Mouse (Mus musculus) lung, adult 2 months (tissue): ENCODE measurements around the gene Csrnp1. TPM values are rescaled to one million over a fixed set of nuclear protein-coding genes. Genes with fewer than 3 reads are reported as not detected.

Source experiments
- DNase-seq: peaks from one replicate; pipeline ENCODE4 v3.0.0; 2022
- H3K4me1 ChIP-seq: fragments of 200-500 bp; 2 replicates; pipeline ENCODE4 v1.6.1; 2011; ENCODE audit warnings: low read length; ENCODE audit not compliant: control insufficient read depth, insufficient read depth
- H3K4me3 ChIP-seq: fragments of 200-500 bp; replicated peaks from 2 replicates; pipeline ENCODE3; 2011; ENCODE audit warnings: low read depth, mild to moderate bottlenecking, control low read depth, low read length; ENCODE audit errors: extremely low read depth
- CTCF ChIP-seq: fragments of 200-500 bp; IDR thresholded peaks from 2 replicates; pipeline ENCODE4 v1.5.1; 2011; ENCODE audit warnings: mild to moderate bottlenecking, low read length, control low read depth; ENCODE audit not compliant: insufficient read depth
- POLR2A ChIP-seq: fragments of 200-500 bp; IDR thresholded peaks from 2 replicates; pipeline ENCODE4 v1.6.1; 2011; ENCODE audit warnings: low read depth, mild to moderate bottlenecking, control low read depth, low read length, borderline replicate concordance; ENCODE audit errors: extremely low read depth
- WGBS: fragments of 180-500 bp; shearing (Covaris S2); methylation state at CpG from one replicate; pipeline ENCODE4 v1.1.7; 2018; 5-methylcytosine and 5-hydroxymethylcytosine counted together
- polyA plus RNA-seq: library from polyadenylated mRNA; depleted of rRNA; stranded (reverse); fragments of >200 nt; gene quantifications from 2 replicates; pipeline ENCODE4 v1.2.3, GENCODE M21; 2012

Gene Csrnp1
- polyA plus RNA-seq, 1 experiment: 53.3 TPM

DNA sequence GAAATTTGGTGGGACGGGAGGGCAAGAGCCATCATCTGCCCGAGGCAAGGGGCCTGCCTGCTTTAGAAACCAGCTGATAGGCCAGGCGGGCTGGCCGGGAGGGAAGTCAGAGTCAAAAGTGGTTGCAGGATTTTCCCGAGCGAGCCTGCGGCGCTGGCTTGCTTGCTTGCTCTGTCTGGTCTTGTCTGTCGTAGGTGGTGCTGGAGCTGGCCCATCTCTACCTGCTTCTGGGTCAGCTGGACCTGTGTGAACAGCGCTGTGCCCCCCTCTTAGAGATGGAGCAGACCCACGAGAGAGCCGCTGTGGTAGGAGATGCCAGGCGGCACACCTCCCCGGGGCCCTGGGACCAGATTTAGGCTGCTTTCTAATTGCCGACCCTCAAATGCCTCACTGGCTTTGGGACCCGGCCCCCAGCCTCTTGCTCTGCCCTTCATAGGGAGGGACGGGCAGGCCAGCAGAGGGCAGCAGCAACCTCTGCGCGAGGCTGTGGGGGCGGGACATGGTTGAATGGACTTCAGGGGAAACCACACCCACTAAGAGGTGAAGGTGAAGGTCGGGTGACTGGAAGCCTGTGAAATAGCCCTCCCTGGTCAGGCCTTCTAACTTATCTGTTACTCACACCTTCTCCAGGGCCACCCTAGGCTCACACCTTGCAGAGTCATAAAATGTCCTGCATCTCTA, 21.3 kb downstream of the Csrnp1 start:
- peak; percentile 68 for TF ChIP-seq CTCF
- TF ChIP-seq POLR2A: no peak
- DNase-seq: peak; percentile 81
- peak overlapping the region; percentile 15 for H3K4me3 ChIP-seq
- 22% methylated on average over 21 of the region's 21 CpGs for WGBS
- 0 out of 2 replicates have a peak, but pooled peaks cover 2% of the 10 kb centered on the region for H3K4me1 ChIP-seq

- no peak overlapping the region for H3K4me3 ChIP-seq
- TF ChIP-seq CTCF: no peak
- TF ChIP-seq POLR2A: no peak
- H3K4me1 ChIP-seq: 0 out of 2 replicates have a peak, but pooled peaks cover 2% of the 10 kb centered on the region
- WGBS: 63% methylated on average over 4 of the region's 4 CpGs
- no peak for DNase-seq
These were observed 22.2 kb downstream of the Csrnp1 start for GRCm38 (mm10) chr9:119962216-119962615.

DNA sequence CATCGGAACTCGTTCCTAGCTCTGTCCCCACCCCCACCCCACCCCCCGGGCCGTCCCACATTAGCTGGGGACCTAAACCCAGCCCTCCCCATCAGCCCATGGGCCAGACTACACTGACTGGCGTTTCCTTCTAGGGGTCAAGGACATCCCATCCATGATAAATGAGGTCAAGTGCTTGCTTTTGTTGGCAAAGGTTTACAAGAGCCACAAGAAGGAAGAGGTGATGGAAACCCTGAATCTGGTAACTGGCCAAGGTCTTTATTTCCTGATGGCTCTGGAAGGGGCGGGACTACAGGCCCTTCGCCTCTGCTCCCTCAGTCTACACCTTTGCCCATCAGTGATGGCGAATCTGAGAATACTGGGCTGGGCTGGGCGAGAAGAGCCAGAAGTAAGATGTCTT, 25.6 kb downstream of the Csrnp1 start:
- DNase-seq: no peak
- no peak for TF ChIP-seq POLR2A
- TF ChIP-seq CTCF: no peak
- Histone ChIP-seq H3K4me1 (0 out of 2 replicates have a peak, but pooled peaks cover 2% of the 10 kb centered on the region), H3K4me3 (no peak overlapping the region)
- 57% methylated on average over 9 of the region's 9 CpGs for WGBS

GRCm38 (mm10) chr9:119951388-119951787, 33.1 kb downstream of the Csrnp1 start:
- H3K4me3 ChIP-seq: no peak overlapping the region
- no peaks in the 10 kb centered on the region for H3K4me1 ChIP-seq
- 77% methylated on average over 9 of the region's 9 CpGs for WGBS
- no peak for DNase-seq
- TF ChIP-seq CTCF (no peak), POLR2A (no peak)

- 40% methylated on average over 6 of the region's 6 CpGs for WGBS
- TF ChIP-seq POLR2A: no peak
- TF ChIP-seq CTCF: no peak
- Histone ChIP-seq H3K4me1 (no peaks in the 10 kb centered on the region), H3K4me3 (no peak overlapping the region)
- DNase-seq: no peak
These were observed 34.0 kb downstream of the Csrnp1 start for GRCm38 (mm10) chr9:119950434-119950833.

DNA sequence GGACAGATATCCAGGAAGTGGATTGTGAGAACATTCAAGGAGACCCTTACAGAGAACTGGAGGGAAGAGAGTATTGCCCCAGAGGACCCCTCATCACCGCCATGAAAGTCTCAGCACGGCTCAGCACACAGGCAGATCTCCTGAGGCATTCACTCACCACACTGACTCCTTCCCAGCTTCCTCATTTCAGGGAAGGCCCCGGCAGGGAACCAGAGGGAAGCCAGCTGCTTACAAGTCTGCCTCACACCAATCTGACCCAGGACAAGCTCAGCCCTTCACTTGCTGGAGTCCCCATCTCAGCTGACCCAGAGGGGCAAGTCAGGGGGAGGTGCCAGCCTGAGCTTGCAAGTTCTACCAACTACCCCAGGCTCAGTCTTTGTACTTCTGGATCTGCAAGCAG, 35.7 kb downstream of the Csrnp1 start:
- Histone ChIP-seq H3K4me1 (no peaks in the 10 kb centered on the region), H3K4me3 (no peak overlapping the region)
- TF ChIP-seq CTCF: no peak
- no peak for TF ChIP-seq POLR2A
- 34% methylated on average over 3 of the region's 3 CpGs for WGBS
- no peak for DNase-seq

GRCm38 (mm10) chr9:119945173-119945900, 39.1 kb downstream of the Csrnp1 start:
- WGBS: 68% methylated on average over 12 of the region's 12 CpGs

DNA sequence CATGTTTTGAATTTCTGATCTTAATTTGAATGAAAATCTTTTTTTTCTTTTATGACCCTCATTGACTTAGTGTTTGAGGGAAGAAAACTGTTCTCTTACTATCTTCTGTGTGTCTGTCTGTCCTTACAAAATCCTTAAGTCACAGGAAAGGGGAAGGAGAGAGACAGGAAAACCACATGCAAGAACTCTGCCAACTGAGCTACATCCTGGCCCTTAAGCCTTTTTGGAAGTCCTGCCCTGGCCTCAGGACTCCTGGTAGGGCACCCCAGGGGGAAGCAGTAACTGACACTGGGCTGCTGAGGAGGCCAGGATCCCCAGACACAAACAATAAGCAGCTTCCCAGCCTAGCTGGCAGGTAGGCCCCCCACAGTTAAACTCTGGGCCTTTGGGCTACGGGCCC, 41.1 kb downstream of the Csrnp1 start:
- TF ChIP-seq POLR2A (no peak), CTCF (no peak)
- Histone ChIP-seq H3K4me1 (no peaks in the 10 kb centered on the region), H3K4me3 (no peak overlapping the region)
- 83% methylated on average over 1 of the region's 1 CpGs for WGBS
- no peak for DNase-seq

More at GRCm38 (mm10) chr9:119945173-119945900, 39.1 kb downstream of the Csrnp1 start:
- TF ChIP-seq POLR2A (no peak), CTCF (peak; percentile 32; the same call in 1 of the 2 replicates)
- no peak overlapping the region for H3K4me3 ChIP-seq
- H3K4me1 ChIP-seq: no peaks in the 10 kb centered on the region
- no peak for DNase-seq

GRCm38 (mm10) chr9:119941861-119942260, 42.6 kb downstream of the Csrnp1 start:
- 74% methylated on average over 14 of the region's 14 CpGs for WGBS
- no peaks in the 10 kb centered on the region for H3K4me1 ChIP-seq
- H3K4me3 ChIP-seq: no peak overlapping the region
- no peak for DNase-seq
- TF ChIP-seq POLR2A (no peak), CTCF (no peak)

- Histone ChIP-seq H3K4me3 (no peak overlapping the region), H3K4me1 (peaks cover 2% of the 10 kb centered on the region; the same call in 1 of the 2 replicates)
- WGBS: 61% methylated on average over 5 of the region's 5 CpGs
- TF ChIP-seq POLR2A (no peak), CTCF (no peak)
- DNase-seq: no peak
These were observed 43.1 kb downstream of the Csrnp1 start for GRCm38 (mm10) chr9:119941407-119941806.
